Mouse (Mus musculus) T-helper 2 cell (primary cell): ENCODE measurements at regions not wholly inside any gene's neighbourhood (a gene's known extent, or its start where the extent isn't known, plus 50 kb on each side); places are given as distances from the start of the nearest gene placed in this dataset.

Experiments
- in situ Hi-C: fragments of 300-600 bp; cut with MboI, MseI; formaldehyde crosslinking; loops from one replicate; pipeline ENCODE4 v1.15.1; 2025; ENCODE audit warnings: high pct_unique_total_duplicates

- in situ Hi-C loops, result no loop called here
Measured at GRCm38 (mm10) chr3:18740344-18740743, 792.1 kb downstream of the Cypt12 start.

DNA sequence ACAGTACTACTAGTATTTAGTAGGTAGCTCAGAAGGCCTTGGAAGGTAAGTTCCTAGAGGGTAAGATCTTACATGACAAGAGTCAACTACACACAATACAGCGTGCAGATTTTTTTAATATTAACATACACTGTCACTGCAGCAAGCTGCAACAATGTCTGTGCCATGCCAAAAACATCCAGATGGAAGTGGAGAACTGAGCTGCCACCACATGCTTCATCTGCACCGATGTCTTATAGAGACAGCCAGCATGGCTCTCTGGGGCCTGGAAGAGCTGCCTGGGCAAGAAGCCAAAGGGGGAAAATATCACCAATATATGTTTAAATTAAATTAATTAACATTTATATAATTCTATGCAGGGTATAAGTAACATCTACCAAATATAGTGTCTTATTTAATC is 795.3 kb downstream of the Cypt12 start:
- in situ Hi-C loops, result no loop called here

DNA sequence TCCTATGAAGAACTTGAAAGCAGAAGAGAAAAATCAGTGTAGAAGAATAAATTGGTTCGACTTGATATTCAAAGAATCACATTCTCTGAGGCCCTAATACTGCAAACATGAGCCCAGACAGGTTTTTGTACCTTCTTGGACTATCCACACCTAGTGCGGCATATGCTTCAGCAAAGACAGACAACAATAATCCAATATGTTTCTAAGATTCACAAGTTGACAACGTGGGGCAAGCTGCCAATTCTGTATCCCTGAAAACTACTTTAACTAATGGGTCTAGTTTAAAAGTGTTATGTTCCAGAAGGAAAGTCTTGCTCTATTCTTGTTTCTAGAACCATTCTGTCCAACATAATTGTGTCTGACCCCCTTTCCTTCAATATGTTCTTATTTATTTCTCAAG is 796.0 kb downstream of the Cypt12 start:
- in situ Hi-C loops, result no loop called here

DNA sequence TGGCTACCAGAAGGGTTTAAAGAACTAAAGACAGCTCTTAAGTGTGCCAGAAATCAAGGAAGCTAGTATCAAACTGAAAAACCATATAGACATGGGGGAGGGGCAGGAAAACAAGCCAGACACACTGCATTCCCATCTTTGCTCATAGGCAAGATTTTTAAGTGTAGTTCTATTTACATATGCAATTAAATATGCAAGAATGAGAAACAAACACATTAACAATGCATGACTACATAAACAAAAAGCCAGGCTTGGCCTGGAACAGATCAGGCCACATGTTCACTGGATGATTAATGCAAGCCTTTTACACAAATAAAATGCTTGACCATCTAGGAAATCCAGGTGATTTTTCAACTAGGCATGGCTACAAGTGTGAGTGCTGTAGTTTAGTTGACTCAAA is 798.0 kb downstream of the Cypt12 start:
- in situ Hi-C loops, result no loop called here

DNA sequence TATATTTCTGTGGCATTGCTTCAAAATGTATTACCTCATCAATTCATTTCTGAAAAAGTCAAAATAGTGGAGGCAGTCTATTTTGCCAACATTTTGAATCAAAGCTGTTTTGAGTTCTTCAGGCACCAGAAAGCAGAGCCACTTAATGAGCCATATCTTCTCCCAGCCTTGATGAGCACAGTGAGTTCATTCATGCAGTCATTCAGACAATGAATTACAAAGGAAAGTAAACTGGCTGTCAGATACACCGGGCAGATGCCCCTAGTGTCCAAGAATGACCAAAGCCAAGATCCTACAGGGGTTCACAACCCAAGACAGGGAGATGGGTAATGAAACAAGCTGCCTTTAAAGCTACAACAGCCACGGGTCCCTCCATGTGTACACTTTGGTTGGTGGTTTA is 798.7 kb downstream of the Cypt12 start:
- in situ Hi-C loops, result no loop called here

DNA sequence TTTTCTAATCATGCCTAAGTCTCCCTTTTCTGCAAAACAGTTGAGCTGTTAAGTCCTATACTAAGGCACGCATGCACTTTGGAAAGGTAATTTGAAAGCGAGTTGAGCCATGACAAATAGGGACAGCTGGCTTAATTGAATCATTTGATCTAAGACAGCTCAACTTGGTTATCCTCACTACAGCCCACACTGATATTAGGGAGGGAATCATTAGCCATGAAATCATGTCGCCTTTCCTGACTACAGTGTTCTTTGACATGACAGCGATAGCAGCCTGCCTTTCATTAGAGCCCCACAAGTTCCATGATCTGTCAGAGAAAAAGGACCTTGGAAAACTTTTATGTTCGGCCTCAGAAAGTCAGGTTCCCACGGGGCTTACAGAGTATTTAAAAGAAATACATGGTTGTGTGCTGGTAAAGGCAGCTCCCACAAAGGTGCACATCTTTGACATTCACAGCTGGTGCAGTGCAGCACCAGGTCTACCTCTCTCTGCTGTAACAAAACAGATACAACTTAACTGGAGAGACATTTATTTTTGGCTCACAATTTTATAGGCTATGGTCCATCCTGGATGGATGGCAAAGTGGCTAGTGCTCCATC is 803.5 kb downstream of the Cypt12 start:
- in situ Hi-C loops, result no loop called here

GRCm38 (mm10) chr3:18764301-18765078 is 816.3 kb downstream of the Cypt12 start:
- in situ Hi-C loops, result no loop called here

- in situ Hi-C loops, result no loop called here
Measured at GRCm38 (mm10) chr3:18778481-18778880, 830.3 kb downstream of the Cypt12 start.

GRCm38 (mm10) chr3:18787531-18788176 is 839.4 kb downstream of the Cypt12 start:
- in situ Hi-C loops, result no loop called here

- in situ Hi-C loops, result no loop called here
Measured at GRCm38 (mm10) chr3:18802794-18803193, 825.7 kb downstream of the 1700064H15Rik start.

DNA sequence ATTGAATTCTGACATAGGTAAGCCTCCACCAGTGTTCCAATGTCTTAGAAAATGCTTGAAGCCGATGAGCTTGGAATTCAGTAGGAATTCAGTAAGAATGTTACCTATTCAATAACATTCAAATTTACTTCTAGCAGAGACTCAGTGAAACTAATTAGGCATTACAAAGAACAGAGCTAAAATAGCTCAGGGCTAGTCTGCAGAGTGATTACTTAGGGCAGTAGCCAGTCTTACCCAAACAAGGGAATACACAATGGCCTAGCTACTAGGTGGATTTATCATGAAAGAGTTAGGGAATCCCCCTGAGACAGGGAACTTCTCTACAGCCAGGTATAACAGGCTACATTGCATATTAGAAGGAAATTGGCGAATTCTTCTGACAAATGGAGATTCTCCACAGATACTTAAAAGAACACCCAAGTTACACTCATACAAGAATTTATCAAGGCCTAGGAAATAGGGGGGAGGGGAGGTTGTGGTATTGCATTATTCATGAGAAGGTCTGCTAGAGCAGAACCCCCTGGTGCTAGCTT is 799.6 kb downstream of the 1700064H15Rik start:
- in situ Hi-C loops, result loop anchor here (25.0 kb wide), 1 partner anchor 1133 kb away; the partner anchor contains the start of gene Cp

- in situ Hi-C loops, result no loop called here
Measured at GRCm38 (mm10) chr3:18868117-18868739, 760.2 kb downstream of the 1700064H15Rik start.

DNA sequence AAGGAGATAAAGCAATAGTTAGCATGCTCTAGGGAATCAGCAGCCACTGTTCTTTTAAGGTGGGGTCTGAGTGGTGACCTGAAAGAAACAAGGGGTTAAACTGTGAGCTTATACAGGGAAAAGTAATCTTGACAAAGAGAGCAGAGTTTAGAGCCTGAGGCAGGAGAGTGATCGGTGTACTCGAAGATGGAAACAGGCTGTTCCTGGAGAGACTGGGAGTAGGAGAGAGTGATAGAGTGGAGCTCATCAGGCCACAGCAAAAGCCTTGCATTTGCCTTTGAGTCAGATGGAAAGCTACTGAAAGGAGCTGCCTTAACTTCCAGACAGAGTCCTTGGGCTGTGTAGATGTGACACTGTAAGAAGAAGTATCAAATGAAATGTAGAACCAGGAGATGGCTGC is 759.7 kb downstream of the 1700064H15Rik start:
- in situ Hi-C loops, result no loop called here

DNA sequence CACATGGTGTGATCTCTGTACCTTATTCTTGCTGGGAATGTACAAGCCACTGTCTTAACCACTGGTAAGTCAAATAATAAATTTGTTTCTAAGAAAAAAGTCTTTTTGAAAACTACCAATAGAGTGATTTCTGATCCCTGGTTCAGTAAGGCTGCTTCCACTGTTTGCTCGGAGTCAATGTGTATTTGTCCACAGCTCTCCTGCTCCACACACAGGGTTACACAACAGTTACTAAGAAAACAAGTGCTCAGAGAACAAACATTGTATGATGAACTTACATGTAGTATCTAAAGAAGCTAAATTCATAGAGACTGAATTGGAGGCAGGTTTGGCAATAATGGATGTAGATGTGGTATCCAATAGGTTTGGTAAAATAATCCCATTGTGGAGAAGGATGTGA is 751.4 kb downstream of the 1700064H15Rik start:
- in situ Hi-C loops, result no loop called here

DNA sequence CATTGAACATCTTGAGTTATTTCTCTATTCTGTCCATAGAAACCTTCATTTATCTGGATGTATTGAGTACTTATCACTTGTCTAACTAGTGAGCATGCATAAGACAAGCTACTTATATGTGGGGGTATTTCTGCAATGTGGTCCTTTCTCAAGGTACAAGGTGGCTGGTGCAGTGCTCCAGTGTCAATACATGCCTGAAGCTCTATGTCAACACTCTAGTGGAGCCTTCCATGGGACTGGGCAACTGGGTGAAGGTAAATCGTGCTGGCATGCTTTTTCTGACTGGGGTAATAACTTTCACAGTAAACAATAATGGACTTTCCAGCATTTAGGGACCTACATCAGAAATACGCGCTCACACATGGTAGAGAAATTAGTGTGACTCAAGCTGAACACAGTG is 750.9 kb downstream of the 1700064H15Rik start:
- in situ Hi-C loops, result no loop called here

- in situ Hi-C loops, result no loop called here
Measured at GRCm38 (mm10) chr3:18881186-18881585, 747.3 kb downstream of the 1700064H15Rik start.

- in situ Hi-C loops, result no loop called here
Measured at GRCm38 (mm10) chr3:18892813-18893212, 735.7 kb downstream of the 1700064H15Rik start.

GRCm38 (mm10) chr3:18905769-18906168 is 722.7 kb downstream of the 1700064H15Rik start:
- in situ Hi-C loops, result no loop called here

DNA sequence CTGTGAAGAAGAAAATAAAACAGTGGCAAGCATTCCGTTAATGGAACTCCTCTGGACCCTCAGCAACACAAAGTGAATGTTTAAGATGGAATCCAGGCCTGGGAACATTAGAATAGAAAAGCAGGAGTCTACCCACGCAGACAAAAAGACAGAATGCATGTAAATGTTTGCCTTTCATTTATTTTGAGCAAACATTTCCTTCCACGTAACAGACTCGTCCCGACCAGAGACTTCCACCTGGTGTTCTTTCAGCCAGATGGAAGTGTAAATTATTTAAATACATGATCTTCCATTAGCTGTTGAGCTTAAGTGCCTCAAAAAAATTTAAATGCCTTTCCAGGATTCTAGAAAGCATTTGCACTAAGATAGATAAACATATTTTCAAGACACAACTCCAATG is 722.3 kb downstream of the 1700064H15Rik start:
- in situ Hi-C loops, result no loop called here

- in situ Hi-C loops, result no loop called here
Measured at GRCm38 (mm10) chr3:18908737-18909136, 719.7 kb downstream of the 1700064H15Rik start.

GRCm38 (mm10) chr3:18928401-18929104 is 699.9 kb downstream of the 1700064H15Rik start:
- in situ Hi-C loops, result no loop called here
